Mouse (Mus musculus) cerebellum, adult 11-12 months (tissue): Measurements from ENCODE around the gene 4933430I17Rik.
A peak's percentile ranks its signal among the peaks of the same experiment; 100 is the strongest.

Experiments
- DNase-seq: peaks from one replicate; pipeline ENCODE4 v3.0.0; 2022

4933430I17Rik gene

GRCm38 (mm10) chr4:62505991-62506390 is 19.2 kb upstream of the 4933430I17Rik start:
- DNase-seq = no peak

GRCm38 (mm10) chr4:62506798-62507197 is 18.4 kb upstream of the 4933430I17Rik start:
- peak; percentile 62 for DNase-seq

- DNase-seq = no peak
These were observed 16.3 kb upstream of the 4933430I17Rik start for GRCm38 (mm10) chr4:62508839-62509238.

- DNase-seq = peak; percentile 39
These were observed 15.2 kb upstream of the 4933430I17Rik start for GRCm38 (mm10) chr4:62509946-62510345.

GRCm38 (mm10) chr4:62513998-62514506 is 11.1 kb upstream of the 4933430I17Rik start:
- peak; percentile 43 for DNase-seq

GRCm38 (mm10) chr4:62514995-62515394 is 10.2 kb upstream of the 4933430I17Rik start:
- peak; percentile 37 for DNase-seq

- peak; percentile 59 for DNase-seq
These were observed 9.7 kb upstream of the 4933430I17Rik start for GRCm38 (mm10) chr4:62515490-62515889.

- DNase-seq = peak; percentile 83
These were observed 9.1 kb upstream of the 4933430I17Rik start for GRCm38 (mm10) chr4:62516079-62516478.

GRCm38 (mm10) chr4:62516579-62516978 is 8.6 kb upstream of the 4933430I17Rik start:
- peak; percentile 36 for DNase-seq

GRCm38 (mm10) chr4:62517046-62517445 is 8.1 kb upstream of the 4933430I17Rik start:
- DNase-seq = peak; percentile 35

- no peak for DNase-seq
These were observed 7.4 kb upstream of the 4933430I17Rik start for GRCm38 (mm10) chr4:62517538-62518415.

- DNase-seq = peak; percentile 89
These were observed 6.6 kb upstream of the 4933430I17Rik start for GRCm38 (mm10) chr4:62518416-62519121.

GRCm38 (mm10) chr4:62519122-62519848 is 5.9 kb upstream of the 4933430I17Rik start:
- no peak for DNase-seq

GRCm38 (mm10) chr4:62519849-62520233 is 5.3 kb upstream of the 4933430I17Rik start, which contains the start of gene Alad:
TSS of gene Alad (minus strand) at chr4:62519918.
- DNase-seq = peak; percentile 89

- DNase-seq = no peak
These were observed 4.2 kb upstream of the 4933430I17Rik start for GRCm38 (mm10) chr4:62520892-62521400.

GRCm38 (mm10) chr4:62525489-62525811 is 281 bp downstream of the 4933430I17Rik start:
- DNase-seq = no peak

- no peak for DNase-seq
These were observed 1.1 kb downstream of the 4933430I17Rik start for GRCm38 (mm10) chr4:62526256-62526655.

- no peak for DNase-seq
These were observed 2.5 kb downstream of the 4933430I17Rik start for GRCm38 (mm10) chr4:62527655-62528054.

GRCm38 (mm10) chr4:62533729-62534128 is 8.6 kb downstream of the 4933430I17Rik start:
- no peak for DNase-seq

- no peak for DNase-seq
These were observed 16.6 kb downstream of the 4933430I17Rik start for GRCm38 (mm10) chr4:62541802-62542201.

GRCm38 (mm10) chr4:62543782-62544181 is 18.6 kb downstream of the 4933430I17Rik start:
- no peak for DNase-seq

GRCm38 (mm10) chr4:62544801-62545200 is 19.6 kb downstream of the 4933430I17Rik start:
- no peak for DNase-seq

GRCm38 (mm10) chr4:62551966-62552365 is 26.8 kb downstream of the 4933430I17Rik start:
- no peak for DNase-seq
